Mouse (Mus musculus): ENCODE results near the gene Adamtsl3. TPM values are rescaled to one million over a fixed set of nuclear protein-coding genes. Genes with fewer than 3 reads are reported as not detected.

Gene Adamtsl3
- polyA plus RNA-seq, 1 experiment from 2014 or later = 2.2 TPM

GRCm38 (mm10) chr7:82334000-82334399, 1.5 kb upstream of the Adamtsl3 start:
- WGBS = 24% methylated on average over 1 of the region's 1 CpGs
- peak; percentile 13 for DNase-seq (ENCODE audit: low spot score)
- TF ChIP-seq EP300 (optimal IDR thresholded peaks at IDR 0.05) (no peak), CTCF (IDR thresholded peaks at IDR 0.05; ENCODE audit: low read depth) (no peak)

GRCm38 (mm10) chr7:82336132-82336531, 638 bp downstream of the Adamtsl3 start:
- Histone ChIP-seq H3K36me3 (ENCODE audit: control insufficient read depth, insufficient read depth, low read length) (no peaks in the 10 kb centered on the region), H3K27me3 (ENCODE audit: control insufficient read depth, insufficient read depth, low read length) (no peaks in the 10 kb centered on the region; the same call in 1 of the 2 replicates), H3K9me3 (ENCODE audit: control insufficient read depth, low read length) (no peaks in the 10 kb centered on the region), H3K4me1 (replicated peaks; ENCODE audit: control insufficient read depth, insufficient read depth) (no peaks in the 10 kb centered on the region; the same call in 1 of the 2 replicates), H3K27ac (replicated peaks) (no peak overlapping the region), H3K4me2 (replicated peaks; ENCODE audit: low read depth) (peak overlapping the region; percentile 70), H3K9ac (ENCODE audit: low read length) (peak overlapping the region; percentile 9; the same call in 1 of the 2 replicates), H3K4me3 (ENCODE audit: low read depth, low read length) (peak overlapping the region; percentile 43)
- peak; percentile 33 for DNase-seq (ENCODE audit: low spot score)
- WGBS = under 1% methylated on average over 34 of the region's 34 CpGs
- no peak for TF ChIP-seq EP300 (optimal IDR thresholded peaks at IDR 0.05)
- TF ChIP-seq CTCF (IDR thresholded peaks at IDR 0.05; ENCODE audit: low read depth) = peak; percentile 46
- peak; percentile 44 for ATAC-seq (ENCODE audit: low FRiP score, low TSS enrichment)

More at GRCm38 (mm10) chr7:82334000-82334399, 1.5 kb upstream of the Adamtsl3 start:
- H3K9me3 ChIP-seq (ENCODE audit: control insufficient read depth, low read length) = no peaks in the 10 kb centered on the region
- no peaks in the 10 kb centered on the region; the same call in 1 of the 2 replicates for H3K4me1 ChIP-seq (replicated peaks; ENCODE audit: control insufficient read depth, insufficient read depth)
- no peak for ATAC-seq (ENCODE audit: low FRiP score, low TSS enrichment)
- no peak overlapping the region for H3K9ac ChIP-seq (ENCODE audit: low read length)
- H3K4me3 ChIP-seq (ENCODE audit: low read depth, low read length) = no peak overlapping the region
- no peaks in the 10 kb centered on the region; the same call in 1 of the 2 replicates for H3K27me3 ChIP-seq (ENCODE audit: control insufficient read depth, insufficient read depth, low read length)
- H3K36me3 ChIP-seq (ENCODE audit: control insufficient read depth, insufficient read depth, low read length) = no peaks in the 10 kb centered on the region
- no peak overlapping the region for H3K4me2 ChIP-seq (replicated peaks; ENCODE audit: low read depth)
- H3K27ac ChIP-seq (replicated peaks) = no peak overlapping the region

- 37% methylated on average over 9 of the region's 9 CpGs for WGBS
- Histone ChIP-seq H3K36me3 (ENCODE audit: control insufficient read depth, insufficient read depth, low read length) (no peaks in the 10 kb centered on the region), H3K4me2 (replicated peaks; ENCODE audit: low read depth) (no peak overlapping the region), H3K4me1 (replicated peaks; ENCODE audit: control insufficient read depth, insufficient read depth) (no peaks in the 10 kb centered on the region; the same call in 1 of the 2 replicates), H3K4me3 (ENCODE audit: low read depth, low read length) (no peak overlapping the region), H3K9me3 (ENCODE audit: control insufficient read depth, low read length) (no peaks in the 10 kb centered on the region), H3K27ac (replicated peaks) (no peak overlapping the region), H3K27me3 (ENCODE audit: control insufficient read depth, insufficient read depth, low read length) (no peaks in the 10 kb centered on the region; the same call in 1 of the 2 replicates), H3K9ac (ENCODE audit: low read length) (no peak overlapping the region)
- DNase-seq (ENCODE audit: low spot score) (peak; percentile 15), ATAC-seq (ENCODE audit: low FRiP score, low TSS enrichment) (no peak; the same call in 1 of the 2 replicates)
- TF ChIP-seq EP300 (optimal IDR thresholded peaks at IDR 0.05) (no peak), CTCF (IDR thresholded peaks at IDR 0.05; ENCODE audit: low read depth) (no peak)
Observed at GRCm38 (mm10) chr7:82338121-82338520, 2.6 kb downstream of the Adamtsl3 start.

GRCm38 (mm10) chr7:82338532-82338931, 3.0 kb downstream of the Adamtsl3 start:
- H3K4me3 ChIP-seq (ENCODE audit: low read depth, low read length) = no peak overlapping the region
- no peaks in the 10 kb centered on the region; the same call in 1 of the 2 replicates for H3K27me3 ChIP-seq (ENCODE audit: control insufficient read depth, insufficient read depth, low read length)
- 65% methylated on average over 4 of the region's 4 CpGs for WGBS
- no peaks in the 10 kb centered on the region for H3K9me3 ChIP-seq (ENCODE audit: control insufficient read depth, low read length)
- H3K36me3 ChIP-seq (ENCODE audit: control insufficient read depth, insufficient read depth, low read length) = no peaks in the 10 kb centered on the region
- no peak overlapping the region for H3K27ac ChIP-seq (replicated peaks)
- H3K9ac ChIP-seq (ENCODE audit: low read length) = no peak overlapping the region
- no peaks in the 10 kb centered on the region; the same call in 1 of the 2 replicates for H3K4me1 ChIP-seq (replicated peaks; ENCODE audit: control insufficient read depth, insufficient read depth)
- ATAC-seq (ENCODE audit: low FRiP score, low TSS enrichment) (no peak), DNase-seq (ENCODE audit: low spot score) (peak; percentile 10)
- TF ChIP-seq CTCF (IDR thresholded peaks at IDR 0.05; ENCODE audit: low read depth) (peak; percentile 61), EP300 (optimal IDR thresholded peaks at IDR 0.05) (no peak)
- H3K4me2 ChIP-seq (replicated peaks; ENCODE audit: low read depth) = no peak overlapping the region

GRCm38 (mm10) chr7:82339214-82339613, 3.7 kb downstream of the Adamtsl3 start:
- Histone ChIP-seq H3K4me2 (replicated peaks; ENCODE audit: low read depth) (no peak overlapping the region), H3K4me1 (replicated peaks; ENCODE audit: control insufficient read depth, insufficient read depth) (no peaks in the 10 kb centered on the region; the same call in 1 of the 2 replicates), H3K36me3 (ENCODE audit: control insufficient read depth, insufficient read depth, low read length) (no peaks in the 10 kb centered on the region), H3K4me3 (ENCODE audit: low read depth, low read length) (no peak overlapping the region), H3K9ac (ENCODE audit: low read length) (no peak overlapping the region), H3K9me3 (ENCODE audit: control insufficient read depth, low read length) (no peaks in the 10 kb centered on the region), H3K27me3 (ENCODE audit: control insufficient read depth, insufficient read depth, low read length) (no peaks in the 10 kb centered on the region; the same call in 1 of the 2 replicates), H3K27ac (replicated peaks) (no peak overlapping the region)
- DNase-seq (ENCODE audit: low spot score) (peak; percentile 12), ATAC-seq (ENCODE audit: low FRiP score, low TSS enrichment) (no peak)
- WGBS = 45% methylated on average over 3 of the region's 3 CpGs
- no peak for TF ChIP-seq EP300 (optimal IDR thresholded peaks at IDR 0.05)
- TF ChIP-seq CTCF (IDR thresholded peaks at IDR 0.05; ENCODE audit: low read depth) = peak; percentile 72

- H3K4me2 ChIP-seq (replicated peaks; ENCODE audit: low read depth) = no peak overlapping the region
- peak; percentile 10 for DNase-seq (ENCODE audit: low spot score)
- ATAC-seq (ENCODE audit: low FRiP score, low TSS enrichment) = no peak
- no peak overlapping the region for H3K27ac ChIP-seq (replicated peaks)
- H3K9me3 ChIP-seq (ENCODE audit: control insufficient read depth, low read length) = no peaks in the 10 kb centered on the region
- 41% methylated on average over 8 of the region's 8 CpGs for WGBS
- no peaks in the 10 kb centered on the region for H3K36me3 ChIP-seq (ENCODE audit: control insufficient read depth, insufficient read depth, low read length)
- H3K4me1 ChIP-seq (replicated peaks; ENCODE audit: control insufficient read depth, insufficient read depth) = no peaks in the 10 kb centered on the region; the same call in 1 of the 2 replicates
- H3K4me3 ChIP-seq (ENCODE audit: low read depth, low read length) = no peak overlapping the region
- H3K27me3 ChIP-seq (ENCODE audit: control insufficient read depth, insufficient read depth, low read length) = no peaks in the 10 kb centered on the region
- TF ChIP-seq CTCF (IDR thresholded peaks at IDR 0.05; ENCODE audit: low read depth) (no peak), EP300 (optimal IDR thresholded peaks at IDR 0.05) (no peak)
- no peak overlapping the region for H3K9ac ChIP-seq (ENCODE audit: low read length)
Observed at GRCm38 (mm10) chr7:82341476-82341875, 6.0 kb downstream of the Adamtsl3 start.

Data from stomach, postnatal 0 days (tissue).